22 mouse cellular contexts compared by ENCODE assay signal in the genomic region with DNA sequence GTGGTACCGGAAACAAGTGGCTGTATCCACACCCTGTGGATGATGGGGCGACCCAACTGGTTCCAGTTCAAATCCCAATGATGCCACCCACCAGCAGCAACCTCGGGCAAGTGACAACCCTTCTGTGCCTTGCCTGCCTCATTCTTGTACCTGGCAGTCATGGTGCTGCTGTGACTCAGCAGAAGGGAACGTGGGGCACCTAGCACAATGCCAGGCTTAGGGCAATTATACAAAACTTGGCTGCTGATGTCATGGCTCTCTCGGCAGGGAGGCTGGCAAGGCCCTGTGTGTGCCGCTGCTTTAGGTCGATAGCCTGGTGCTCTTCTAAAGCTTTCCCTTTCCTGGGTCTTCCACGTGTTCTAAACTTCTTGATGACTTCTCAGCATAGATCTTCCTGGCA.
"Had no signal": no experiment of that assay in that cellular context is flagged by ENCODE, and none has a peak within 500 bp of the region (broad histone marks: within the 10 kb centered on the region; RNA-seq: fewer than 3 reads in every experiment).

No protein-coding gene starts in this region.

- DNase-seq: kidney, postnatal 10 days; kidney, postnatal 36 days; layer of hippocampus, adult 9-11 months; liver; lung, adult 18-20 months; lung, postnatal 10 days; lung, postnatal 36 days; midbrain, embryonic 14.5 days; retina, postnatal 1 day; right cerebral cortex, postnatal 25 days; spleen, adult 18-20 months; thymus, adult 18-20 months; thymus, postnatal 36 days had no signal

- H3K4me3 ChIP-seq: limb, embryonic 10.5 days; limb, embryonic 13.5 days; liver, embryonic 12.5 days; liver, embryonic 15.5 days; lung, embryonic 15.5 days; megakaryocyte, embryonic 14.5 days; midbrain, embryonic 10.5 days; neural tube, embryonic 12.5 days; neural tube, embryonic 15.5 days had no signal

- H3K27ac ChIP-seq: limb, embryonic 10.5 days; limb, embryonic 13.5 days; liver, embryonic 12.5 days; liver, embryonic 15.5 days; lung, embryonic 15.5 days; midbrain, embryonic 10.5 days; neural tube, embryonic 12.5 days; neural tube, embryonic 15.5 days had no signal
